ENCODE assay signal across 8 mouse cellular contexts in the genomic region with DNA sequence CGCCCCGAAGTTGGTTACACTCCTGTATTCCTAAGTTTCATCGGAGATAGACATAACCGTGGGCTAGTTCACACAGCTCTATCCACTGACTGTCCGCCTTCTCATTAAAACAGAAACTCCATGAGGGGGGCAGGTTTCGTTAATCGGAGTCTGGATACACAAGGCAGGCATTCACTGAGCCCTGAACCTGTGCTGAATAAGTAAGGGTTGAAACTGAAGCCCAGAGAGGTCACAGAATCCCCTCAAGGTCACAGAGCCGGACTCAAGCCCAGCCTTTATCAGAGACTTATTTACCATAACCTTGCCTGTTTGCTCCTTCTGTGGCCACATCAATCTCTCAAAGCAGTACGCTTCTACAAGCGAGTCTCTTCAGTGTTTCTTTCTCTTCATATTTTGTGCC. TPM values are rescaled to one million over a fixed set of nuclear protein-coding genes. Genes with fewer than 3 reads are reported as not detected.
DNase-seq lines count a peak whose midpoint lies in the region; ATAC-seq and TF ChIP-seq lines count a peak whose summit lies in the region.

No protein-coding gene starts in this region.

- peak overlapping the region; percentile 92 for H3K4me3 ChIP-seq in gastrocnemius, adult 2 months
- H3K4me3 ChIP-seq in neural tube, embryonic 11.5 days (ENCODE audit: low read depth, low read length): 0 out of 2 replicates have a peak overlapping the region, but pooled peaks have one; percentile 2
- H3K4me3 ChIP-seq in limb, embryonic 15.5 days: peak overlapping the region; percentile 98; the same call in 1 of the 2 replicates
- H3K4me3 ChIP-seq in stomach, embryonic 16.5 days (replicated peaks; ENCODE audit: low read length): peak overlapping the region; percentile 80

- no peak for ATAC-seq in neural tube, embryonic 11.5 days (ENCODE audit: insufficient read depth, low FRiP score, low TSS enrichment)
- ATAC-seq in limb, embryonic 15.5 days (ENCODE audit: insufficient number of reproducible peaks, low FRiP score, low TSS enrichment, low read depth): no peak
- no peak for ATAC-seq in stomach, embryonic 16.5 days (ENCODE audit: insufficient read depth, low FRiP score)

- WGBS in neural tube, embryonic 11.5 days: 87% methylated on average over 10 of the region's 10 CpGs
- WGBS in limb, embryonic 15.5 days: 79% methylated on average over 10 of the region's 10 CpGs
- WGBS in stomach, embryonic 16.5 days: 65% methylated on average over 10 of the region's 10 CpGs

- H3K36me3 ChIP-seq in neural tube, embryonic 11.5 days (ENCODE audit: control insufficient read depth, insufficient read depth, low read length): no peaks in the 10 kb centered on the region
- H3K36me3 ChIP-seq in limb, embryonic 15.5 days: no peaks in the 10 kb centered on the region
- no peaks in the 10 kb centered on the region for H3K36me3 ChIP-seq in stomach, embryonic 16.5 days (ENCODE audit: control insufficient read depth, insufficient read depth, low read length)

- H3K27me3 ChIP-seq in neural tube, embryonic 11.5 days (ENCODE audit: control insufficient read depth, insufficient read depth, low read length): no peaks in the 10 kb centered on the region
- H3K27me3 ChIP-seq in limb, embryonic 15.5 days: no peaks in the 10 kb centered on the region
- no peaks in the 10 kb centered on the region for H3K27me3 ChIP-seq in stomach, embryonic 16.5 days (ENCODE audit: control insufficient read depth, insufficient read depth, low read length)

- H3K9ac ChIP-seq in neural tube, embryonic 11.5 days (ENCODE audit: low read length): no peak overlapping the region
- H3K9ac ChIP-seq in limb, embryonic 15.5 days: no peak overlapping the region
- 0 out of 2 replicates have a peak overlapping the region, but pooled peaks have one; percentile 28 for H3K9ac ChIP-seq in stomach, embryonic 16.5 days (ENCODE audit: low read length)

- H3K9me3 ChIP-seq in neural tube, embryonic 11.5 days (ENCODE audit: control insufficient read depth, low read length): no peaks in the 10 kb centered on the region
- H3K9me3 ChIP-seq in limb, embryonic 15.5 days: no peaks in the 10 kb centered on the region
- H3K9me3 ChIP-seq in stomach, embryonic 16.5 days (replicated peaks; ENCODE audit: control insufficient read depth, low read length): no peaks in the 10 kb centered on the region

- H3K4me1 ChIP-seq in neural tube, embryonic 11.5 days (ENCODE audit: control insufficient read depth, insufficient read depth, low read length): peaks cover 9% of the 10 kb centered on the region
- peaks cover 21% of the 10 kb centered on the region for H3K4me1 ChIP-seq in limb, embryonic 15.5 days
- H3K4me1 ChIP-seq in stomach, embryonic 16.5 days (ENCODE audit: control insufficient read depth, insufficient read depth, low read length): peaks cover 15% of the 10 kb centered on the region

- peak overlapping the region; percentile 67 for H3K4me2 ChIP-seq in neural tube, embryonic 11.5 days (ENCODE audit: low read depth)
- peak overlapping the region; percentile 53 for H3K4me2 ChIP-seq in limb, embryonic 15.5 days
- peak overlapping the region; percentile 91 for H3K4me2 ChIP-seq in stomach, embryonic 16.5 days (ENCODE audit: low read depth, low read length)

- TF ChIP-seq CTCF in gastrocnemius, adult 2 months (IDR thresholded peaks at IDR 0.05): no peak

- H3K27ac ChIP-seq in gastrocnemius, adult 2 months: no peak overlapping the region
- no peak overlapping the region for H3K27ac ChIP-seq in neural tube, embryonic 11.5 days (ENCODE audit: low read depth, low read length)
- no peak overlapping the region for H3K27ac ChIP-seq in limb, embryonic 15.5 days
- H3K27ac ChIP-seq in stomach, embryonic 16.5 days (ENCODE audit: low read length): no peak overlapping the region

- DNase-seq in gastrocnemius, adult 2 months: no peak
- no peak for DNase-seq in gastrocnemius, postnatal 14 days
- DNase-seq in neural tube, embryonic 11.5 days (ENCODE audit: low spot score): no peak
- no peak for DNase-seq in neural tube, embryonic 10.5 days (ENCODE audit: extremely low spot score, low spot score)
- DNase-seq in left cerebral cortex, adult 11 months (ENCODE audit: low spot score): no peak
- no peak for DNase-seq in right cerebral cortex, postnatal 4 days

- intact Hi-C loops in gastrocnemius, adult 2 months (cut with DNase I): loop anchor here (5.0 kb wide), 2 partner anchors 97 to 287 kb away; a partner anchor contains a TSS
- intact Hi-C loops in gastrocnemius, postnatal 14 days (cut with DNase I; ENCODE audit: low total_unique reads): no loop called here

RNA-seq across cellular contexts. Expression of a gene that starts 2.2 kb away (rescaled TPM):
- 1 to 10 TPM; 5.4 to 7.1 TPM for total RNA-seq in gastrocnemius, adult 2 months (2021)
- 10 to 100 TPM in 1 of 2 experiments, 1 to 10 TPM in 1; 9.0 to 10.1 TPM for total RNA-seq in gastrocnemius, postnatal 14 days (2021)
- polyA plus RNA-seq in neural tube, embryonic 11.5 days (2014; fragmentation: Nextera tagmentation; extraction: Ambion mirVana): 7.3 and 7.7 TPM in 2 replicates
- polyA plus RNA-seq in limb, embryonic 15.5 days (2015; fragmentation: Nextera tagmentation; extraction: Ambion mirVana): 5.0 and 5.4 TPM in 2 replicates
- polyA plus RNA-seq in stomach, embryonic 16.5 days (2015; fragmentation: Nextera tagmentation; extraction: Ambion mirVana): 6.2 and 6.6 TPM in 2 replicates

Comparison
In these comparisons a context has a peak if more than half of its experiments do, and no peak if none do; other contexts are left out.
1. H3K4me3 ChIP-seq: peak in every context shown above with its lines; median percentile 98 in limb, embryonic 15.5 days; 92 in gastrocnemius, adult 2 months; 80 in stomach, embryonic 16.5 days; 2 in neural tube, embryonic 11.5 days.